ENCODE assay signal across 22 mouse cellular contexts in the genomic region with DNA sequence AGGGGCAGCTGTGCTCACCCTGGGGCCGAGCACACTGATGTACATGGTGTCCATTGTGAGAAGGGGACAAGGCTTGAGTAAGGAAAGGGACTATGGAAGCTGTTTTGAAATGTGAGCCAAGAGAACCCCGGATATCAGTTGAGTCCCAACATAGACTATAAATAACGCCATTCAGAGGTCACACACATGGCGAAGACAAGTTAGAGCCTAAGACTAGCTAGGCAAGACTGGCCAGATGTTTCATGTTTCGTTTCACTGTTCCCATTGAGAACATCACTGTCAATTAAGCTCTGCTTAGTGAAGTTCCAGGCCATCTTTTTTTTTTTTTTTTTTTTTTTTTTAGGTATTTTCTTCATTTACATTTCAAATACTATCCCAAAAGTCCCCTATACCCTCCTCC.
"Had no signal": no experiment of that assay in that cellular context is flagged by ENCODE, and none has a peak within 500 bp of the region (broad histone marks: within the 10 kb centered on the region; RNA-seq: fewer than 3 reads in every experiment).

No protein-coding gene starts in this region.

- H3K9ac ChIP-seq: limb, embryonic 12.5 days; limb, embryonic 15.5 days; liver, embryonic 12.5 days; liver, embryonic 15.5 days; midbrain, embryonic 13.5 days; neural tube, embryonic 13.5 days; stomach, embryonic 15.5 days had no signal

- ATAC-seq: inflammation-experienced regulatory T-cells, adult 6 months; intestine, embryonic 16.5 days; liver, embryonic 12.5 days; midbrain, embryonic 13.5 days; midbrain, embryonic 16.5 days had no signal

- H3K27me3 ChIP-seq: limb, embryonic 12.5 days; limb, embryonic 15.5 days; liver, embryonic 12.5 days; liver, embryonic 15.5 days; megakaryocyte, embryonic 14.5 days; midbrain, embryonic 13.5 days; neural tube, embryonic 13.5 days; stomach, embryonic 15.5 days had no signal

- H3K9me3 ChIP-seq: limb, embryonic 12.5 days; limb, embryonic 15.5 days; liver, embryonic 12.5 days; liver, embryonic 15.5 days; megakaryocyte, embryonic 14.5 days; midbrain, embryonic 10.5 days; midbrain, embryonic 13.5 days; neural tube, embryonic 13.5 days; stomach, embryonic 15.5 days had no signal

- H3K4me3 ChIP-seq: limb, embryonic 12.5 days; limb, embryonic 15.5 days; liver, embryonic 12.5 days; liver, embryonic 15.5 days; megakaryocyte, embryonic 14.5 days; midbrain, embryonic 10.5 days; midbrain, embryonic 13.5 days; myocyte; neural tube, embryonic 13.5 days; stomach, embryonic 15.5 days had no signal

- H3K4me2 ChIP-seq: limb, embryonic 12.5 days; limb, embryonic 15.5 days; liver, embryonic 12.5 days; liver, embryonic 15.5 days; midbrain, embryonic 13.5 days; neural tube, embryonic 13.5 days; stomach, embryonic 15.5 days had no signal

- H3K27ac ChIP-seq: limb, embryonic 12.5 days; limb, embryonic 15.5 days; liver, embryonic 12.5 days; liver, embryonic 15.5 days; midbrain, embryonic 10.5 days; midbrain, embryonic 13.5 days; neural tube, embryonic 13.5 days; stomach, embryonic 15.5 days had no signal

- DNase-seq: kidney, adult 18-20 months; kidney, adult 9 months; kidney, postnatal 14 days; kidney, postnatal 4 days; left cerebral cortex, postnatal 4 days; retina, postnatal 1 day; right cerebral cortex, postnatal 25 days; spleen, adult 18-20 months; thymus, postnatal 25 days had no signal

- H3K36me3 ChIP-seq: limb, embryonic 12.5 days; limb, embryonic 15.5 days; liver, embryonic 12.5 days; liver, embryonic 15.5 days; midbrain, embryonic 10.5 days; midbrain, embryonic 13.5 days; neural tube, embryonic 13.5 days; stomach, embryonic 15.5 days had no signal

- H3K4me1 ChIP-seq: limb, embryonic 12.5 days; limb, embryonic 15.5 days; liver, embryonic 12.5 days; liver, embryonic 15.5 days; megakaryocyte, embryonic 14.5 days; neural tube, embryonic 13.5 days; stomach, embryonic 15.5 days had no signal
